Mouse (Mus musculus) layer of hippocampus, postnatal 10 days (tissue): Measurements from ENCODE around the gene Pbx4. TPM values are rescaled to one million over a fixed set of nuclear protein-coding genes. Genes with fewer than 3 reads are reported as not detected.
A peak's percentile ranks its signal among the peaks of the same experiment; 100 is the strongest.

Experiments used
- DNase-seq, 2 experiments: peaks; one replicate each; pipeline ENCODE4 v3.0.0; 2021; ENCODE audit warnings: low spot score in 2 of 2
- long read RNA-seq: library from polyadenylated mRNA; stranded (forward); transcript quantifications from one replicate; pipeline ENCODE4 v2.0.0, GENCODE M21; 2023
- total RNA-seq, 2 experiments: library from RNA; stranded (reverse); gene quantifications; 2 replicates each; pipeline ENCODE4 v1.2.3; 2021

The Pbx4 gene
- total RNA-seq: 10 to 100 TPM; 18.8 to 25.4 TPM
- long read RNA-seq, transcript Pbx4-205 (6 exons, 931 nt): major isoform, 5 of 36 reads
- long read RNA-seq, partial matches to known transcripts: 2 of 36 reads
- long read RNA-seq, other reads (novel, unspliced or antisense): 26 of 36 reads

- peak; percentile 87 to 89 for DNase-seq
Measured at GRCm38 (mm10) chr8:69832298-69832853, at the start of gene Pbx4. Gene Pbx4 (plus strand): TSS chr8:69832491.

- no peak for DNase-seq
Measured at GRCm38 (mm10) chr8:69789105-69789504, 43.2 kb upstream of the Pbx4 start.

- no peak for DNase-seq
Measured at GRCm38 (mm10) chr8:69789731-69790130, 42.6 kb upstream of the Pbx4 start.

- DNase-seq: no peak
Measured at GRCm38 (mm10) chr8:69790364-69790763, 41.9 kb upstream of the Pbx4 start.

- peak; percentile 88 to 89 for DNase-seq
Measured at GRCm38 (mm10) chr8:69790773-69791367, 41.4 kb upstream of the Pbx4 start, which contains the start of the genes Atp13a1 and Zfp866. Gene Atp13a1 (plus strand): TSS chr8:69791163. Gene Zfp866 (minus strand): TSS chr8:69791178.

- DNase-seq: peak in 1 of 2 experiments; percentile 33
Measured at GRCm38 (mm10) chr8:69791415-69792068, 40.7 kb upstream of the Pbx4 start.

- peak in 1 of 2 experiments; percentile 7 for DNase-seq
Measured at GRCm38 (mm10) chr8:69793666-69794065, 38.6 kb upstream of the Pbx4 start.

- peak in 1 of 2 experiments; percentile 7 for DNase-seq
Measured at GRCm38 (mm10) chr8:69794096-69794495, 38.2 kb upstream of the Pbx4 start.

- peak in 1 of 2 experiments; percentile 7 for DNase-seq
Measured at GRCm38 (mm10) chr8:69794901-69795300, 37.4 kb upstream of the Pbx4 start.

GRCm38 (mm10) chr8:69796721-69797345 is 35.5 kb upstream of the Pbx4 start:
- peak in 1 of 2 experiments; percentile 7 for DNase-seq

- DNase-seq: peak in 1 of 2 experiments; percentile 6
Measured at GRCm38 (mm10) chr8:69797661-69798060, 34.6 kb upstream of the Pbx4 start.

- peak in 1 of 2 experiments; percentile 9 for DNase-seq
Measured at GRCm38 (mm10) chr8:69799261-69799660, 33.0 kb upstream of the Pbx4 start.

GRCm38 (mm10) chr8:69799946-69800345 is 32.3 kb upstream of the Pbx4 start:
- DNase-seq: peak in 1 of 2 experiments; percentile 5

GRCm38 (mm10) chr8:69801796-69802195 is 30.5 kb upstream of the Pbx4 start:
- no peak for DNase-seq

- peak in 1 of 2 experiments; percentile 2 for DNase-seq
Measured at GRCm38 (mm10) chr8:69802216-69802615, 30.1 kb upstream of the Pbx4 start.

GRCm38 (mm10) chr8:69803366-69803765 is 28.9 kb upstream of the Pbx4 start:
- peak; percentile 2 to 10 for DNase-seq

- DNase-seq: peak; percentile 1 to 5
Measured at GRCm38 (mm10) chr8:69804537-69804936, 27.8 kb upstream of the Pbx4 start.

- no peak for DNase-seq
Measured at GRCm38 (mm10) chr8:69805086-69805485, 27.2 kb upstream of the Pbx4 start.

GRCm38 (mm10) chr8:69805491-69805890 is 26.8 kb upstream of the Pbx4 start:
- peak in 1 of 2 experiments; percentile 15 for DNase-seq

- peak in 1 of 2 experiments; percentile 19 for DNase-seq
Measured at GRCm38 (mm10) chr8:69807236-69807635, 25.1 kb upstream of the Pbx4 start.

- DNase-seq: peak; percentile 59 to 71
Measured at GRCm38 (mm10) chr8:69808094-69808863, 24.0 kb upstream of the Pbx4 start, which contains the start of gene Gmip. Gene Gmip (plus strand): TSS chr8:69808679.
